Mouse (Mus musculus): ENCODE data around the gene Pnpla5.
"Not testable (repeated sequence)": the region's sequence is repeated elsewhere in the genome, so short reads cannot be mapped to it uniquely, and the experiment has no call there.

Pnpla5 gene

GRCm38 (mm10) chr15:84123075-84123474 is at the start of gene Pnpla5:
Pnpla5 (minus strand) TSS chr15:84123175.
- DNase-seq (ENCODE audit: low spot score) = no peak

- no peak for DNase-seq (ENCODE audit: low spot score)
Observed at GRCm38 (mm10) chr15:84171166-84171565, 48.2 kb upstream of the Pnpla5 start.

- no peak for DNase-seq (ENCODE audit: low spot score)
Observed at GRCm38 (mm10) chr15:84169511-84169910, 46.5 kb upstream of the Pnpla5 start.

- DNase-seq (ENCODE audit: low spot score) = no peak
Observed at GRCm38 (mm10) chr15:84168170-84169161, 45.5 kb upstream of the Pnpla5 start.

- peak; percentile 93 for DNase-seq (ENCODE audit: low spot score)
Observed at GRCm38 (mm10) chr15:84167600-84167999, 44.6 kb upstream of the Pnpla5 start, which contains the start of gene Pnpla3. Pnpla3 (plus strand) TSS chr15:84167837.

- no peak for DNase-seq (ENCODE audit: low spot score)
Observed at GRCm38 (mm10) chr15:84166818-84167217, 43.8 kb upstream of the Pnpla5 start.

- no peak for DNase-seq (ENCODE audit: low spot score)
Observed at GRCm38 (mm10) chr15:84161871-84162270, 38.9 kb upstream of the Pnpla5 start.

- DNase-seq (ENCODE audit: low spot score) = not testable (repeated sequence)
Observed at GRCm38 (mm10) chr15:84157530-84157929, 34.6 kb upstream of the Pnpla5 start.

GRCm38 (mm10) chr15:84156158-84156557 is 33.2 kb upstream of the Pnpla5 start:
- no peak for DNase-seq (ENCODE audit: low spot score)

GRCm38 (mm10) chr15:84140929-84141328 is 18.0 kb upstream of the Pnpla5 start:
- DNase-seq (ENCODE audit: low spot score) = no peak

GRCm38 (mm10) chr15:84140109-84140508 is 17.1 kb upstream of the Pnpla5 start:
- no peak for DNase-seq (ENCODE audit: low spot score)

GRCm38 (mm10) chr15:84139592-84140005 is 16.6 kb upstream of the Pnpla5 start:
- DNase-seq (ENCODE audit: low spot score) = no peak

GRCm38 (mm10) chr15:84136473-84137415 is 13.8 kb upstream of the Pnpla5 start:
- no peak for DNase-seq (ENCODE audit: low spot score)

GRCm38 (mm10) chr15:84135472-84135871 is 12.5 kb upstream of the Pnpla5 start:
- DNase-seq (ENCODE audit: low spot score) = no peak

GRCm38 (mm10) chr15:84133440-84133839 is 10.5 kb upstream of the Pnpla5 start:
- DNase-seq (ENCODE audit: low spot score) = no peak

GRCm38 (mm10) chr15:84131971-84132370 is 9.0 kb upstream of the Pnpla5 start:
- DNase-seq (ENCODE audit: low spot score) = no peak

GRCm38 (mm10) chr15:84131096-84131786 is 8.3 kb upstream of the Pnpla5 start:
- peak; percentile 24 for DNase-seq (ENCODE audit: low spot score)

GRCm38 (mm10) chr15:84126871-84127270 is 3.9 kb upstream of the Pnpla5 start:
- no peak for DNase-seq (ENCODE audit: low spot score)

- DNase-seq (ENCODE audit: low spot score) = no peak
Observed at GRCm38 (mm10) chr15:84126447-84126846, 3.5 kb upstream of the Pnpla5 start.

- DNase-seq (ENCODE audit: low spot score) = no peak
Observed at GRCm38 (mm10) chr15:84124086-84124485, 1.1 kb upstream of the Pnpla5 start.

GRCm38 (mm10) chr15:84121036-84121435 is 1.9 kb downstream of the Pnpla5 start:
- no peak for DNase-seq (ENCODE audit: low spot score)

- DNase-seq (ENCODE audit: low spot score) = no peak
Observed at GRCm38 (mm10) chr15:84120612-84121011, 2.4 kb downstream of the Pnpla5 start.

All from ovary, adult 18-20 months (tissue).